Mouse (Mus musculus): ENCODE measurements around the gene Pdcd4. TPM values are rescaled to one million over a fixed set of nuclear protein-coding genes. Genes with fewer than 3 reads are reported as not detected.
A peak's percentile ranks its signal among the peaks of the same experiment; 100 is the strongest.

The Pdcd4 gene
- polyA plus RNA-seq, 1 experiment from 2014 or later = 61.9 TPM

GRCm38 (mm10) chr19:53926705-53927104 is 34.7 kb downstream of the Pdcd4 start:
- ATAC-seq (ENCODE audit: low FRiP score) (no peak), DNase-seq (ENCODE audit: low spot score, missing footprints) (no peak)
- peaks cover under 1% of the 10 kb centered on the region; the same call in 1 of the 2 replicates for H3K36me3 ChIP-seq (ENCODE audit: control insufficient read depth, insufficient read depth, low read length)
- no peaks in the 10 kb centered on the region for H3K27me3 ChIP-seq (ENCODE audit: control insufficient read depth, insufficient read depth, low read length)
- H3K27ac ChIP-seq (ENCODE audit: low read depth, low read length) = no peak overlapping the region
- no peaks in the 10 kb centered on the region for H3K4me1 ChIP-seq (ENCODE audit: control insufficient read depth, insufficient read depth, low read length)
- H3K9me3 ChIP-seq (ENCODE audit: control insufficient read depth, low read length) = peaks cover 3% of the 10 kb centered on the region; the same call in 1 of the 2 replicates
- no peak overlapping the region for H3K4me2 ChIP-seq
- WGBS = 93% methylated on average over 1 of the region's 1 CpGs
- H3K9ac ChIP-seq (ENCODE audit: low read length) = no peak overlapping the region
- no peak overlapping the region for H3K4me3 ChIP-seq (ENCODE audit: low read depth, low read length)

GRCm38 (mm10) chr19:53929218-53929617 is 37.2 kb downstream of the Pdcd4 start:
- WGBS = 93% methylated on average over 3 of the region's 3 CpGs

GRCm38 (mm10) chr19:53933050-53933449 is 41.0 kb downstream of the Pdcd4 start:
- no peak overlapping the region for H3K4me2 ChIP-seq
- H3K36me3 ChIP-seq (ENCODE audit: control insufficient read depth, insufficient read depth, low read length) = peaks cover 3% of the 10 kb centered on the region; the same call in 1 of the 2 replicates
- no peak overlapping the region for H3K9ac ChIP-seq (ENCODE audit: low read length)
- no peak for DNase-seq (ENCODE audit: low spot score, missing footprints)
- H3K4me1 ChIP-seq (ENCODE audit: control insufficient read depth, insufficient read depth, low read length) = no peaks in the 10 kb centered on the region
- H3K9me3 ChIP-seq (ENCODE audit: control insufficient read depth, low read length) = no peaks in the 10 kb centered on the region
- ATAC-seq (ENCODE audit: low FRiP score) = no peak
- H3K27me3 ChIP-seq (ENCODE audit: control insufficient read depth, insufficient read depth, low read length) = no peaks in the 10 kb centered on the region
- no peak overlapping the region for H3K27ac ChIP-seq (ENCODE audit: low read depth, low read length)
- H3K4me3 ChIP-seq (ENCODE audit: low read depth, low read length) = no peak overlapping the region

More at GRCm38 (mm10) chr19:53929218-53929617, 37.2 kb downstream of the Pdcd4 start:
- no peak for DNase-seq (ENCODE audit: low spot score, missing footprints)
- Histone ChIP-seq H3K36me3 (ENCODE audit: control insufficient read depth, insufficient read depth, low read length) (peaks cover 3% of the 10 kb centered on the region; the same call in 1 of the 2 replicates), H3K9ac (ENCODE audit: low read length) (no peak overlapping the region), H3K27me3 (ENCODE audit: control insufficient read depth, insufficient read depth, low read length) (no peaks in the 10 kb centered on the region), H3K9me3 (ENCODE audit: control insufficient read depth, low read length) (peaks cover 3% of the 10 kb centered on the region; the same call in 1 of the 2 replicates), H3K4me3 (ENCODE audit: low read depth, low read length) (no peak overlapping the region), H3K4me2 (no peak overlapping the region), H3K4me1 (ENCODE audit: control insufficient read depth, insufficient read depth, low read length) (no peaks in the 10 kb centered on the region), H3K27ac (ENCODE audit: low read depth, low read length) (no peak overlapping the region)
- ATAC-seq (ENCODE audit: low FRiP score) = no peak

GRCm38 (mm10) chr19:53934046-53934445 is 42.0 kb downstream of the Pdcd4 start:
- ATAC-seq (ENCODE audit: low FRiP score) (no peak), DNase-seq (ENCODE audit: low spot score, missing footprints) (peak; percentile 70)
- H3K36me3 ChIP-seq (ENCODE audit: control insufficient read depth, insufficient read depth, low read length) = peaks cover 3% of the 10 kb centered on the region; the same call in 1 of the 2 replicates
- H3K9me3 ChIP-seq (ENCODE audit: control insufficient read depth, low read length) = no peaks in the 10 kb centered on the region
- H3K9ac ChIP-seq (ENCODE audit: low read length) = no peak overlapping the region
- H3K4me2 ChIP-seq = no peak overlapping the region
- no peak overlapping the region for H3K27ac ChIP-seq (ENCODE audit: low read depth, low read length)
- H3K4me3 ChIP-seq (ENCODE audit: low read depth, low read length) = no peak overlapping the region
- no peaks in the 10 kb centered on the region for H3K27me3 ChIP-seq (ENCODE audit: control insufficient read depth, insufficient read depth, low read length)
- H3K4me1 ChIP-seq (ENCODE audit: control insufficient read depth, insufficient read depth, low read length) = no peaks in the 10 kb centered on the region

- Histone ChIP-seq H3K4me2 (no peak overlapping the region), H3K36me3 (ENCODE audit: control insufficient read depth, insufficient read depth, low read length) (no peaks in the 10 kb centered on the region), H3K9me3 (ENCODE audit: control insufficient read depth, low read length) (no peaks in the 10 kb centered on the region), H3K9ac (ENCODE audit: low read length) (no peak overlapping the region), H3K27ac (ENCODE audit: low read depth, low read length) (no peak overlapping the region), H3K4me1 (ENCODE audit: control insufficient read depth, insufficient read depth, low read length) (peaks cover 5% of the 10 kb centered on the region; the same call in 1 of the 2 replicates), H3K27me3 (ENCODE audit: control insufficient read depth, insufficient read depth, low read length) (no peaks in the 10 kb centered on the region), H3K4me3 (ENCODE audit: low read depth, low read length) (no peak overlapping the region)
- DNase-seq (ENCODE audit: low spot score, missing footprints) (no peak), ATAC-seq (ENCODE audit: low FRiP score) (no peak)
- 93% methylated on average over 4 of the region's 4 CpGs for WGBS
These were observed 47.4 kb downstream of the Pdcd4 start for GRCm38 (mm10) chr19:53939467-53939866.

- H3K4me2 ChIP-seq = no peak overlapping the region
- 90% methylated on average over 4 of the region's 4 CpGs for WGBS
- no peak for DNase-seq (ENCODE audit: low spot score, missing footprints)
- no peak for ATAC-seq (ENCODE audit: low FRiP score)
- H3K36me3 ChIP-seq (ENCODE audit: control insufficient read depth, insufficient read depth, low read length) = no peaks in the 10 kb centered on the region
- H3K27ac ChIP-seq (ENCODE audit: low read depth, low read length) = no peak overlapping the region
- no peak overlapping the region for H3K9ac ChIP-seq (ENCODE audit: low read length)
- H3K27me3 ChIP-seq (ENCODE audit: control insufficient read depth, insufficient read depth, low read length) = no peaks in the 10 kb centered on the region
- H3K4me3 ChIP-seq (ENCODE audit: low read depth, low read length) = no peak overlapping the region
- no peaks in the 10 kb centered on the region for H3K9me3 ChIP-seq (ENCODE audit: control insufficient read depth, low read length)
- H3K4me1 ChIP-seq (ENCODE audit: control insufficient read depth, insufficient read depth, low read length) = peaks cover 8% of the 10 kb centered on the region; the same call in 1 of the 2 replicates
These were observed 49.1 kb downstream of the Pdcd4 start for GRCm38 (mm10) chr19:53941139-53941538.

- ATAC-seq (ENCODE audit: low FRiP score) (no peak), DNase-seq (ENCODE audit: low spot score, missing footprints) (no peak)
- no peaks in the 10 kb centered on the region for H3K36me3 ChIP-seq (ENCODE audit: control insufficient read depth, insufficient read depth, low read length)
- no peak overlapping the region for H3K27ac ChIP-seq (ENCODE audit: low read depth, low read length)
- H3K9me3 ChIP-seq (ENCODE audit: control insufficient read depth, low read length) = no peaks in the 10 kb centered on the region
- no peak overlapping the region for H3K4me3 ChIP-seq (ENCODE audit: low read depth, low read length)
- H3K9ac ChIP-seq (ENCODE audit: low read length) = no peak overlapping the region
- no peaks in the 10 kb centered on the region for H3K27me3 ChIP-seq (ENCODE audit: control insufficient read depth, insufficient read depth, low read length)
- 91% methylated on average over 2 of the region's 2 CpGs for WGBS
- H3K4me1 ChIP-seq (ENCODE audit: control insufficient read depth, insufficient read depth, low read length) = peaks cover 11% of the 10 kb centered on the region
- no peak overlapping the region for H3K4me2 ChIP-seq
These were observed 50.3 kb downstream of the Pdcd4 start for GRCm38 (mm10) chr19:53942342-53942741.

GRCm38 (mm10) chr19:53943802-53944785 is 52.1 kb downstream of the Pdcd4 start, which contains the start of the genes Shoc2 and Bbip1:
TSS of gene Shoc2 (plus strand) at chr19:53944306.
TSS of gene Bbip1 (minus strand) at chr19:53944627.
- Histone ChIP-seq H3K4me3 (ENCODE audit: low read depth, low read length) (peak within 1 kb of the TSS; percentile 96), H3K4me1 (ENCODE audit: control insufficient read depth, insufficient read depth, low read length) (peaks cover 13% of the 10 kb centered on the region), H3K9ac (ENCODE audit: low read length) (peak within 1 kb of the TSS; percentile 97), H3K4me2 (peak within 1 kb of the TSS; percentile 60), H3K27ac (ENCODE audit: low read depth, low read length) (peak within 1 kb of the TSS; percentile 93), H3K36me3 (ENCODE audit: control insufficient read depth, insufficient read depth, low read length) (no peaks in the 10 kb centered on the region), H3K9me3 (ENCODE audit: control insufficient read depth, low read length) (no peaks in the 10 kb centered on the region), H3K27me3 (ENCODE audit: control insufficient read depth, insufficient read depth, low read length) (no peaks in the 10 kb centered on the region)
- DNase-seq (ENCODE audit: low spot score, missing footprints) = peak; percentile 99
- ATAC-seq (ENCODE audit: low FRiP score) = peak; percentile 95
- WGBS = under 1% methylated on average over 61 of the region's 62 CpGs

GRCm38 (mm10) chr19:53944786-53945169 is 52.7 kb downstream of the Pdcd4 start:
- H3K4me3 ChIP-seq (ENCODE audit: low read depth, low read length) = peak overlapping the region; percentile 96
- peak overlapping the region; percentile 60 for H3K4me2 ChIP-seq
- H3K36me3 ChIP-seq (ENCODE audit: control insufficient read depth, insufficient read depth, low read length) = no peaks in the 10 kb centered on the region
- ATAC-seq (ENCODE audit: low FRiP score) (no peak), DNase-seq (ENCODE audit: low spot score, missing footprints) (no peak)
- no peaks in the 10 kb centered on the region for H3K27me3 ChIP-seq (ENCODE audit: control insufficient read depth, insufficient read depth, low read length)
- peak overlapping the region; percentile 93 for H3K27ac ChIP-seq (ENCODE audit: low read depth, low read length)
- no peaks in the 10 kb centered on the region for H3K9me3 ChIP-seq (ENCODE audit: control insufficient read depth, low read length)
- peak overlapping the region; percentile 97 for H3K9ac ChIP-seq (ENCODE audit: low read length)
- 0% methylated on average over 29 of the region's 47 CpGs for WGBS
- H3K4me1 ChIP-seq (ENCODE audit: control insufficient read depth, insufficient read depth, low read length) = peaks cover 13% of the 10 kb centered on the region
